Mouse (Mus musculus) forebrain, embryonic 16.5 days (tissue): ENCODE data around the gene Defb41. TPM values are rescaled to one million over a fixed set of nuclear protein-coding genes. Genes with fewer than 3 reads are reported as not detected.

Experiments
- ATAC-seq: fragments of 200-750 bp; cut with Nextera tagmentation; 2 replicates; pipeline ENCODE4 v1.8.0; 2017; ENCODE audit warnings: mild to moderate bottlenecking, moderate library complexity
- H3K27ac ChIP-seq: fragments of 300-500 bp; sonication (generic); 2 replicates; pipeline ENCODE4 v1.5.1; 2014; ENCODE audit warnings: low read length, control low read depth
- H3K27me3 ChIP-seq: fragments of 300-500 bp; sonication (generic); replicated peaks from 2 replicates; pipeline ENCODE4 v1.6.1; 2014; ENCODE audit warnings: low read length; ENCODE audit not compliant: control insufficient read depth, insufficient read depth
- H3K36me3 ChIP-seq: fragments of 300-500 bp; sonication (generic); 2 replicates; pipeline ENCODE4 v1.6.1; 2014; ENCODE audit not compliant: control insufficient read depth, insufficient read depth
- H3K4me1 ChIP-seq: fragments of 300-500 bp; sonication (generic); replicated peaks from 2 replicates; pipeline ENCODE4 v1.6.1; 2014; ENCODE audit warnings: low read length; ENCODE audit not compliant: control insufficient read depth, insufficient read depth
- H3K4me2 ChIP-seq: fragments of 300-500 bp; sonication (generic); 2 replicates; pipeline ENCODE4 v1.6.1; 2014; ENCODE audit warnings: mild to moderate bottlenecking, low read length, control low read depth
- H3K4me3 ChIP-seq: fragments of 300-500 bp; sonication (generic); replicated peaks from 2 replicates; pipeline ENCODE4 v1.5.1; 2014; ENCODE audit warnings: mild to moderate bottlenecking, low read length, control low read depth
- H3K9ac ChIP-seq: fragments of 300-500 bp; sonication (generic); replicated peaks from 2 replicates; pipeline ENCODE4 v1.6.1; 2014; ENCODE audit warnings: low read depth, low read length, control low read depth
- H3K9me3 ChIP-seq: fragments of 300-500 bp; sonication (generic); 2 replicates; pipeline ENCODE4 v1.6.1; 2016; ENCODE audit warnings: low read length; ENCODE audit not compliant: control insufficient read depth
- WGBS: fragments of 180-500 bp; shearing (Covaris S2); extraction: QIAGEN DNeasy Blood & Tissue Kit; methylation state at CpG from one replicate; pipeline ENCODE4 v1.1.7; 2014; 5-methylcytosine and 5-hydroxymethylcytosine counted together
- polyA plus RNA-seq: library from polyadenylated mRNA; unstranded; fragments of >200 nt; fragmentation: Nextera tagmentation; extraction: Ambion mirVana; gene quantifications from 2 replicates; pipeline ENCODE4 v1.2.1, GENCODE M21; 2015

The Defb41 gene
- polyA plus RNA-seq, 1 experiment from 2014 or later: not detected

DNA sequence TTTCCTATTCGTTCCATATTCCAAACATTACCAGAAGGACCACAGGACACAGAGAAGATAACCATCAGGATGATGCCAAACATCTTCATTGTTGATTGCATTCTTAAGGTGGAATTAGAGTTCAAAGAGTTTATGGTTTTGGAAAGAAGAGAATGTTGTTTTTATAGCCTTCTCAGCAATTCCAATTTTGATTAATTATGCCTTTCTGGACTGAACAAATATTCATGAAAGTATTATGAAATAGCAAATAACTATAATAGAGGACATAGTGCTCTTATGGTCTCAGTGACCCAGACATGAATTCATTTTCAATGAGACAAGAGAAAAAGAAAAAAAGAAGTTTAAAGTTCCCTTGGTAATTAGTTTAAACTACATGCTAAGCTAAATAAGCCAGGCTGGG lies 27.6 kb downstream of the Defb41 start, which contains the start of gene Defb18:
Defb18 (minus strand) TSS at position 101 of the 400 bp plus-strand sequence.
- Histone ChIP-seq H3K27ac (no peak within 1 kb of the TSS), H3K4me3 (no peak within 1 kb of the TSS), H3K27me3 (no peaks in the 10 kb centered on the region), H3K9me3 (no peaks in the 10 kb centered on the region), H3K4me1 (no peaks in the 10 kb centered on the region), H3K9ac (no peak within 1 kb of the TSS), H3K4me2 (no peak within 1 kb of the TSS), H3K36me3 (no peaks in the 10 kb centered on the region)
- 75% methylated on average over 1 of the region's 1 CpGs for WGBS
- ATAC-seq: no peak

DNA sequence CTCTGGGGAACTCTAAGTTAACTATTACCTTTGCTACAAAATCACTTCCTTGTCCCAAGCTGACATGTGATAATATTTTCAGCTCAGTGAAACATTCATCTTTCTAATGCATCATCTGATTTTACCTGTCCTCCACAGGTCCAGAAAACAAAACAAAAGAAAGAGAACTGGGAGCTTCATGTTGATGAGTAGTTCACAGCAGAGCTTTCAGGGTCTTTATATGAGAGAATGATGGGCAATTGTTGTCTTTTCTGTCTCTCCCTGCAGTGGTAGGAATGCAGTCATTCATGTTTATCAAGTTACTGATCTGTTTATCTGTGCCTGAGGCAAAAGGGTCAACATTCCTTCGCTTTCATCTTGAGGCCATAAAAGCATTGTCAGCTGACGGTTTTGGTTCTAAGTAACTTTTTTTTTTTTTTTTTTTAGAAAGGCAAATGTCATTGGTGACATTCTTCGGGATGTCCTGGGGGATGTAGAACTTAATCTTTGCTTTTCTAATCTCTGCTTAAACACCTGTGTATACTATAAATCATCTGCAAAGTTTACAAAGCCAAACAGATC lies 41.5 kb downstream of the Defb41 start:
- H3K4me2 ChIP-seq: no peak overlapping the region
- H3K36me3 ChIP-seq: no peaks in the 10 kb centered on the region
- no peaks in the 10 kb centered on the region for H3K27me3 ChIP-seq
- no peak overlapping the region for H3K4me3 ChIP-seq
- no peaks in the 10 kb centered on the region for H3K9me3 ChIP-seq
- ATAC-seq: no peak
- H3K9ac ChIP-seq: no peak overlapping the region
- H3K4me1 ChIP-seq: no peaks in the 10 kb centered on the region
- 65% methylated on average over 3 of the region's 3 CpGs for WGBS
- H3K27ac ChIP-seq: no peak overlapping the region

Other genes with a start within 250 kb of the Defb41 start
- not detected in 2 replicates for gene Crisp4, start 119.2 kb downstream of the Defb41 start, polyA plus RNA-seq
- not detected in 2 replicates for gene Defb18, start 27.7 kb downstream of the Defb41 start, polyA plus RNA-seq